Mouse (Mus musculus): ENCODE measurements around the gene Mpo. TPM values are rescaled to one million over a fixed set of nuclear protein-coding genes. Genes with fewer than 3 reads are reported as not detected.

The Mpo gene
- polyA plus RNA-seq, 1 experiment from 2014 or later = 0.17 TPM

GRCm38 (mm10) chr11:87751491-87751966 is 41.9 kb upstream of the Mpo start:
- Histone ChIP-seq H3K4me3 (no peak overlapping the region), H3K4me1 (no peaks in the 10 kb centered on the region), H3K9me3 (replicated peaks) (no peaks in the 10 kb centered on the region), H3K4me2 (no peak overlapping the region), H3K27me3 (0 out of 2 replicates have a peak, but pooled peaks cover 4% of the 10 kb centered on the region), H3K36me3 (ENCODE audit: poor library complexity, severe bottlenecking) (no peaks in the 10 kb centered on the region), H3K9ac (no peak overlapping the region), H3K27ac (no peak overlapping the region)
- ATAC-seq = no peak
- WGBS = 79% methylated on average over 4 of the region's 4 CpGs

- H3K9ac ChIP-seq = no peak overlapping the region
- no peak overlapping the region for H3K27ac ChIP-seq
- 0 out of 2 replicates have a peak, but pooled peaks cover 4% of the 10 kb centered on the region for H3K27me3 ChIP-seq
- H3K4me1 ChIP-seq = no peaks in the 10 kb centered on the region
- no peak overlapping the region for H3K4me3 ChIP-seq
- ATAC-seq = no peak
- no peak overlapping the region for H3K4me2 ChIP-seq
- H3K36me3 ChIP-seq (ENCODE audit: poor library complexity, severe bottlenecking) = no peaks in the 10 kb centered on the region
- 86% methylated on average over 1 of the region's 1 CpGs for WGBS
- H3K9me3 ChIP-seq (replicated peaks) = no peaks in the 10 kb centered on the region
These were observed 41.1 kb upstream of the Mpo start for GRCm38 (mm10) chr11:87752307-87752706.

- WGBS = 87% methylated on average over 8 of the region's 8 CpGs
- no peaks in the 10 kb centered on the region for H3K9me3 ChIP-seq (replicated peaks)
These were observed 40.1 kb upstream of the Mpo start for GRCm38 (mm10) chr11:87753255-87753654.

GRCm38 (mm10) chr11:87753891-87754501 is 39.4 kb upstream of the Mpo start:
- no peaks in the 10 kb centered on the region for H3K36me3 ChIP-seq (ENCODE audit: poor library complexity, severe bottlenecking)
- no peak overlapping the region for H3K27ac ChIP-seq
- H3K4me1 ChIP-seq = no peaks in the 10 kb centered on the region
- H3K4me2 ChIP-seq = no peak overlapping the region
- no peak for ATAC-seq
- no peaks in the 10 kb centered on the region for H3K27me3 ChIP-seq
- no peaks in the 10 kb centered on the region for H3K9me3 ChIP-seq (replicated peaks)
- 85% methylated on average over 5 of the region's 5 CpGs for WGBS
- H3K4me3 ChIP-seq = no peak overlapping the region
- H3K9ac ChIP-seq = no peak overlapping the region

More at GRCm38 (mm10) chr11:87753255-87753654, 40.1 kb upstream of the Mpo start:
- ATAC-seq = no peak
- no peak overlapping the region for H3K27ac ChIP-seq
- H3K4me3 ChIP-seq = no peak overlapping the region
- no peak overlapping the region for H3K4me2 ChIP-seq
- no peaks in the 10 kb centered on the region for H3K4me1 ChIP-seq
- no peaks in the 10 kb centered on the region for H3K36me3 ChIP-seq (ENCODE audit: poor library complexity, severe bottlenecking)
- no peak overlapping the region for H3K9ac ChIP-seq
- H3K27me3 ChIP-seq = no peaks in the 10 kb centered on the region

GRCm38 (mm10) chr11:87754603-87755002 is 38.8 kb upstream of the Mpo start:
- Histone ChIP-seq H3K4me1 (peaks cover 2% of the 10 kb centered on the region), H3K27me3 (no peaks in the 10 kb centered on the region), H3K9me3 (replicated peaks) (no peaks in the 10 kb centered on the region), H3K27ac (no peak overlapping the region), H3K4me2 (no peak overlapping the region), H3K4me3 (no peak overlapping the region), H3K9ac (no peak overlapping the region), H3K36me3 (ENCODE audit: poor library complexity, severe bottlenecking) (no peaks in the 10 kb centered on the region)
- 75% methylated on average over 5 of the region's 5 CpGs for WGBS
- ATAC-seq = no peak

GRCm38 (mm10) chr11:87755360-87756017 is 37.9 kb upstream of the Mpo start:
- no peak overlapping the region for H3K4me2 ChIP-seq
- WGBS = 75% methylated on average over 17 of the region's 17 CpGs
- no peaks in the 10 kb centered on the region for H3K36me3 ChIP-seq (ENCODE audit: poor library complexity, severe bottlenecking)
- peaks cover 10% of the 10 kb centered on the region for H3K4me1 ChIP-seq
- H3K27ac ChIP-seq = no peak overlapping the region
- no peak overlapping the region for H3K4me3 ChIP-seq
- no peak overlapping the region for H3K9ac ChIP-seq
- ATAC-seq = no peak
- H3K9me3 ChIP-seq (replicated peaks) = no peaks in the 10 kb centered on the region
- no peaks in the 10 kb centered on the region for H3K27me3 ChIP-seq

GRCm38 (mm10) chr11:87756251-87756820 is 37.0 kb upstream of the Mpo start:
- no peaks in the 10 kb centered on the region for H3K36me3 ChIP-seq (ENCODE audit: poor library complexity, severe bottlenecking)
- H3K9me3 ChIP-seq (replicated peaks) = no peaks in the 10 kb centered on the region
- ATAC-seq = no peak
- peaks cover 6% of the 10 kb centered on the region for H3K27me3 ChIP-seq
- 87% methylated on average over 15 of the region's 15 CpGs for WGBS
- H3K4me1 ChIP-seq = peaks cover 15% of the 10 kb centered on the region
- H3K4me2 ChIP-seq = no peak overlapping the region
- H3K4me3 ChIP-seq = no peak overlapping the region
- no peak overlapping the region for H3K27ac ChIP-seq
- H3K9ac ChIP-seq = no peak overlapping the region

- no peaks in the 10 kb centered on the region for H3K36me3 ChIP-seq (ENCODE audit: poor library complexity, severe bottlenecking)
- peaks cover 15% of the 10 kb centered on the region for H3K27me3 ChIP-seq
- peaks cover 25% of the 10 kb centered on the region for H3K4me1 ChIP-seq
- no peaks in the 10 kb centered on the region for H3K9me3 ChIP-seq (replicated peaks)
- WGBS = 91% methylated on average over 25 of the region's 25 CpGs
- ATAC-seq = no peak
- no peak overlapping the region for H3K9ac ChIP-seq
- H3K4me3 ChIP-seq = no peak overlapping the region
- H3K27ac ChIP-seq = no peak overlapping the region
- H3K4me2 ChIP-seq = no peak overlapping the region
These were observed 36.1 kb upstream of the Mpo start for GRCm38 (mm10) chr11:87757001-87757954.

- Histone ChIP-seq H3K36me3 (ENCODE audit: poor library complexity, severe bottlenecking) (no peaks in the 10 kb centered on the region), H3K9me3 (replicated peaks) (no peaks in the 10 kb centered on the region), H3K9ac (no peak overlapping the region), H3K4me2 (no peak overlapping the region), H3K4me1 (peaks cover 35% of the 10 kb centered on the region), H3K4me3 (no peak overlapping the region), H3K27ac (no peak overlapping the region), H3K27me3 (peaks cover 24% of the 10 kb centered on the region)
- WGBS = 83% methylated on average over 7 of the region's 7 CpGs
- ATAC-seq = no peak
These were observed 35.0 kb upstream of the Mpo start for GRCm38 (mm10) chr11:87758161-87758911.

- Histone ChIP-seq H3K36me3 (ENCODE audit: poor library complexity, severe bottlenecking) (no peaks in the 10 kb centered on the region), H3K4me2 (no peak overlapping the region), H3K27me3 (peaks cover 24% of the 10 kb centered on the region), H3K27ac (no peak overlapping the region), H3K4me1 (peaks cover 42% of the 10 kb centered on the region), H3K4me3 (no peak overlapping the region), H3K9me3 (replicated peaks) (no peaks in the 10 kb centered on the region), H3K9ac (no peak overlapping the region)
- no peak for ATAC-seq
- WGBS = 77% methylated on average over 4 of the region's 4 CpGs
These were observed 34.3 kb upstream of the Mpo start for GRCm38 (mm10) chr11:87758957-87759608.

- Histone ChIP-seq H3K4me2 (peak overlapping the region; percentile 95), H3K4me1 (peaks cover 44% of the 10 kb centered on the region), H3K27ac (peak overlapping the region; percentile 54), H3K36me3 (ENCODE audit: poor library complexity, severe bottlenecking) (no peaks in the 10 kb centered on the region), H3K9me3 (replicated peaks) (no peaks in the 10 kb centered on the region), H3K27me3 (peaks cover 24% of the 10 kb centered on the region), H3K9ac (peak overlapping the region; percentile 79; the same call in 1 of the 2 replicates), H3K4me3 (no peak overlapping the region)
- ATAC-seq = no peak
- 5% methylated on average over 3 of the region's 3 CpGs for WGBS
These were observed 33.8 kb upstream of the Mpo start for GRCm38 (mm10) chr11:87759609-87760005.

Measured in forebrain, embryonic 13.5 days (tissue).